Mouse (Mus musculus): ENCODE results near the gene Snrnp27.

Snrnp27 gene

GRCm38 (mm10) chr6:86683872-86684654 is at the start of gene Snrnp27:
Snrnp27 (minus strand) TSS chr6:86684522.
- DNase-seq = peak; percentile 94

GRCm38 (mm10) chr6:86733183-86733876 is 49.0 kb upstream of the Snrnp27 start, which contains the start of gene Gmcl1:
Gmcl1 (minus strand) TSS chr6:86733383.
- peak; percentile 96 for DNase-seq

GRCm38 (mm10) chr6:86732276-86733173 is 48.2 kb upstream of the Snrnp27 start:
- DNase-seq = peak; percentile 50

GRCm38 (mm10) chr6:86728711-86729110 is 44.4 kb upstream of the Snrnp27 start:
- DNase-seq = no peak

- DNase-seq = no peak
Observed at GRCm38 (mm10) chr6:86721977-86722376, 37.7 kb upstream of the Snrnp27 start.

- DNase-seq = no peak
Observed at GRCm38 (mm10) chr6:86708072-86708774, 23.9 kb upstream of the Snrnp27 start.

- no peak for DNase-seq
Observed at GRCm38 (mm10) chr6:86702577-86702976, 18.3 kb upstream of the Snrnp27 start.

GRCm38 (mm10) chr6:86697903-86698302 is 13.6 kb upstream of the Snrnp27 start:
- no peak for DNase-seq

- no peak for DNase-seq
Observed at GRCm38 (mm10) chr6:86696213-86696612, 11.9 kb upstream of the Snrnp27 start.

GRCm38 (mm10) chr6:86694465-86694864 is 10.1 kb upstream of the Snrnp27 start:
- DNase-seq = peak; percentile 72

- no peak for DNase-seq
Observed at GRCm38 (mm10) chr6:86689671-86690070, 5.3 kb upstream of the Snrnp27 start.

GRCm38 (mm10) chr6:86686971-86687370 is 2.6 kb upstream of the Snrnp27 start:
- DNase-seq = no peak

- DNase-seq = no peak
Observed at GRCm38 (mm10) chr6:86684655-86685011, 311 bp upstream of the Snrnp27 start.

- no peak for DNase-seq
Observed at GRCm38 (mm10) chr6:86681289-86681688, 3.0 kb downstream of the Snrnp27 start.

GRCm38 (mm10) chr6:86678341-86678740 is 6.0 kb downstream of the Snrnp27 start:
- DNase-seq = peak; percentile 55

- peak; percentile 62 for DNase-seq
Observed at GRCm38 (mm10) chr6:86670873-86671272, 13.4 kb downstream of the Snrnp27 start.

- peak; percentile 100 for DNase-seq
Observed at GRCm38 (mm10) chr6:86669240-86669727, 15.0 kb downstream of the Snrnp27 start.

- peak; percentile 50 for DNase-seq
Observed at GRCm38 (mm10) chr6:86668580-86669239, 15.6 kb downstream of the Snrnp27 start, which contains the start of gene Mxd1. Mxd1 (minus strand) TSS chr6:86669161.

GRCm38 (mm10) chr6:86667061-86667460 is 17.3 kb downstream of the Snrnp27 start:
- DNase-seq = no peak

- no peak for DNase-seq
Observed at GRCm38 (mm10) chr6:86665560-86666307, 18.6 kb downstream of the Snrnp27 start.

- DNase-seq = no peak
Observed at GRCm38 (mm10) chr6:86665076-86665475, 19.2 kb downstream of the Snrnp27 start.

All from kidney, postnatal 10 days (tissue).